Mouse (Mus musculus): Measurements from ENCODE around the gene 2900092C05Rik.

- TF ChIP-seq CTCF (IDR thresholded peaks at IDR 0.05 in 2 of 3, conservative IDR thresholded peaks at IDR 0.05 in 1 of 3; ENCODE audit: control insufficient read depth in 1 of 3, insufficient read depth in 1 of 3, low read depth in 2 of 3, low read length in 3 of 3, poor library complexity in 1 of 3, severe bottlenecking in 1 of 3) (no peak), MYB (IDR thresholded peaks at IDR 0.05; ENCODE audit: low read depth, low read length) (no peak), ELF1 (IDR thresholded peaks at IDR 0.05; ENCODE audit: low read depth, low read length) (no peak), POLR2A (IDR thresholded peaks at IDR 0.05; ENCODE audit: control insufficient read depth in 1 of 2, insufficient read depth in 1 of 2, low read depth in 1 of 2, low read length in 2 of 2, poor library complexity in 1 of 2) (no peak), HCFC1 (IDR thresholded peaks at IDR 0.05; ENCODE audit: low read depth, low read length) (no peak), ZKSCAN1 (IDR thresholded peaks at IDR 0.05; ENCODE audit: low read depth, low read length) (no peak), ZNF384 (IDR thresholded peaks at IDR 0.05; ENCODE audit: low read depth, low read length) (no peak), EP300 (IDR thresholded peaks at IDR 0.05; ENCODE audit: low read depth in 1 of 2, low read length in 2 of 2) (no peak), GABPA (IDR thresholded peaks at IDR 0.05; ENCODE audit: low read depth, low read length) (no peak)
Observed at GRCm38 (mm10) chr7:12483771-12484170, 28.5 kb upstream of the 2900092C05Rik start.

All from MEL (cell line).